Mouse (Mus musculus): ENCODE results near the gene Dlg2. TPM values are rescaled to one million over a fixed set of nuclear protein-coding genes. Genes with fewer than 3 reads are reported as not detected.

Dlg2 gene
- polyA plus RNA-seq, 1 experiment from 2014 or later: 1.1 TPM

GRCm38 (mm10) chr7:90609764-90610163 lies 133.3 kb downstream of the Dlg2 start:
- ATAC-seq (ENCODE audit: low read depth): no peak
- Histone ChIP-seq H3K4me3 (ENCODE audit: low read length) (no peak overlapping the region), H3K36me3 (ENCODE audit: control insufficient read depth, insufficient read depth, low read length) (no peaks in the 10 kb centered on the region), H3K27ac (ENCODE audit: low read length) (no peak overlapping the region), H3K9ac (ENCODE audit: low read length) (no peak overlapping the region), H3K9me3 (ENCODE audit: control insufficient read depth, low read length) (no peaks in the 10 kb centered on the region), H3K4me2 (ENCODE audit: low read depth, low read length) (no peak overlapping the region), H3K4me1 (replicated peaks; ENCODE audit: control insufficient read depth, insufficient read depth, low read length) (no peaks in the 10 kb centered on the region), H3K27me3 (ENCODE audit: control insufficient read depth, insufficient read depth, low read depth, low read length) (no peaks in the 10 kb centered on the region)
- WGBS: 42% methylated on average over 2 of the region's 2 CpGs

GRCm38 (mm10) chr7:90630546-90630945 lies 154.1 kb downstream of the Dlg2 start:
- no peaks in the 10 kb centered on the region for H3K4me1 ChIP-seq (replicated peaks; ENCODE audit: control insufficient read depth, insufficient read depth, low read length)
- WGBS: 66% methylated on average over 3 of the region's 3 CpGs

DNA sequence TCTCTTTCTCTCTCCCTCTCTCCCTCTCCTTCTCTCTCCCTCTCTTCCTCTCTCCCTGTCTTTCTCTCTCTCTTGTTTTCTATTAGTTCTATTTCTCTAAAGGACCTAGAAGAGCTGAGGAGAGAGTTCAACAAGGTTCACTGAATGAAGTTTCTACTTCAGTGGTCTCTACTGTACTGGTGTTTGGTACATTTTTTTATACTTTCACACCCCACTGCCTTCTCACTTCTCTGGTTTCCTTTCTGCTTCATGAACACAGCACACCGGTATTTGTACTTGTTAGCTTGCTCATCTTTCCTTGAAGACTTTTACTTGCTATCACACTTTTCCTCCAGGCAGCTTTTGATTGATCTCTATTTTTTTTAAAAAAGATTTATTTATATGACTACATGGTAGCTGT lies 173.0 kb downstream of the Dlg2 start:
- Histone ChIP-seq H3K27me3 (ENCODE audit: control insufficient read depth, insufficient read depth, low read depth, low read length) (no peaks in the 10 kb centered on the region), H3K4me1 (replicated peaks; ENCODE audit: control insufficient read depth, insufficient read depth, low read length) (no peaks in the 10 kb centered on the region), H3K36me3 (ENCODE audit: control insufficient read depth, insufficient read depth, low read length) (no peaks in the 10 kb centered on the region), H3K4me3 (ENCODE audit: low read length) (no peak overlapping the region), H3K4me2 (ENCODE audit: low read depth, low read length) (no peak overlapping the region), H3K9ac (ENCODE audit: low read length) (no peak overlapping the region), H3K9me3 (ENCODE audit: control insufficient read depth, low read length) (no peaks in the 10 kb centered on the region), H3K27ac (ENCODE audit: low read length) (no peak overlapping the region)
- ATAC-seq (ENCODE audit: low read depth): no peak
- 82% methylated on average over 1 of the region's 1 CpGs for WGBS

More at GRCm38 (mm10) chr7:90630546-90630945, 154.1 kb downstream of the Dlg2 start:
- no peak overlapping the region for H3K27ac ChIP-seq (ENCODE audit: low read length)
- H3K27me3 ChIP-seq (ENCODE audit: control insufficient read depth, insufficient read depth, low read depth, low read length): no peaks in the 10 kb centered on the region
- no peak overlapping the region for H3K9ac ChIP-seq (ENCODE audit: low read length)
- no peak for ATAC-seq (ENCODE audit: low read depth)
- no peaks in the 10 kb centered on the region for H3K9me3 ChIP-seq (ENCODE audit: control insufficient read depth, low read length)
- H3K36me3 ChIP-seq (ENCODE audit: control insufficient read depth, insufficient read depth, low read length): no peaks in the 10 kb centered on the region
- no peak overlapping the region for H3K4me2 ChIP-seq (ENCODE audit: low read depth, low read length)
- H3K4me3 ChIP-seq (ENCODE audit: low read length): no peak overlapping the region

DNA sequence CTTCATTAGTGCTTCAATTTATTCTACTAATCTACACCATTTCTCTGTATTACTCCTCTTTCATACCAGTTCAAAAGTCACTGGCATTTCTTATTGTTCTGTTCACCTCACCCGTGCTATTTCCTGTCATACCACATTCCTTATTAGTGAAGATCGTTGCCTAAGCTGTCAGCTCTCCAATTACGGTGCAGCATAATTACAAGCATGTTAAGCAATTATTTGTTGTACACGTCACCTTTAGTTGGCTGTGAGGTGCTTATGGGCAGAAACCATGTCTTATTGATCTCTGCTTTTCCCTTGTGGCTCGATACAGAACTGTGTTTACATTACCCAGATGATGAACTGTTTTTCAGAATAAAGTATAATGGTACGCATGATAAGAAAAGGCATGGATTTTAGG lies 174.7 kb downstream of the Dlg2 start:
- 52% methylated on average over 6 of the region's 6 CpGs for WGBS
- ATAC-seq (ENCODE audit: low read depth): no peak
- Histone ChIP-seq H3K9me3 (ENCODE audit: control insufficient read depth, low read length) (no peaks in the 10 kb centered on the region), H3K27ac (ENCODE audit: low read length) (no peak overlapping the region), H3K4me1 (replicated peaks; ENCODE audit: control insufficient read depth, insufficient read depth, low read length) (no peaks in the 10 kb centered on the region), H3K36me3 (ENCODE audit: control insufficient read depth, insufficient read depth, low read length) (no peaks in the 10 kb centered on the region), H3K4me3 (ENCODE audit: low read length) (no peak overlapping the region), H3K27me3 (ENCODE audit: control insufficient read depth, insufficient read depth, low read depth, low read length) (no peaks in the 10 kb centered on the region), H3K9ac (ENCODE audit: low read length) (no peak overlapping the region), H3K4me2 (ENCODE audit: low read depth, low read length) (no peak overlapping the region)

GRCm38 (mm10) chr7:90651611-90652010 lies 175.1 kb downstream of the Dlg2 start:
- WGBS: 83% methylated on average over 2 of the region's 2 CpGs
- Histone ChIP-seq H3K9me3 (ENCODE audit: control insufficient read depth, low read length) (no peaks in the 10 kb centered on the region), H3K4me2 (ENCODE audit: low read depth, low read length) (no peak overlapping the region), H3K4me1 (replicated peaks; ENCODE audit: control insufficient read depth, insufficient read depth, low read length) (no peaks in the 10 kb centered on the region), H3K36me3 (ENCODE audit: control insufficient read depth, insufficient read depth, low read length) (no peaks in the 10 kb centered on the region), H3K4me3 (ENCODE audit: low read length) (no peak overlapping the region), H3K27me3 (ENCODE audit: control insufficient read depth, insufficient read depth, low read depth, low read length) (no peaks in the 10 kb centered on the region), H3K27ac (ENCODE audit: low read length) (no peak overlapping the region), H3K9ac (ENCODE audit: low read length) (no peak overlapping the region)
- no peak for ATAC-seq (ENCODE audit: low read depth)

GRCm38 (mm10) chr7:90658593-90658992 lies 182.1 kb downstream of the Dlg2 start:
- Histone ChIP-seq H3K27me3 (ENCODE audit: control insufficient read depth, insufficient read depth, low read depth, low read length) (no peaks in the 10 kb centered on the region), H3K4me3 (ENCODE audit: low read length) (no peak overlapping the region), H3K4me2 (ENCODE audit: low read depth, low read length) (no peak overlapping the region), H3K4me1 (replicated peaks; ENCODE audit: control insufficient read depth, insufficient read depth, low read length) (no peaks in the 10 kb centered on the region), H3K9me3 (ENCODE audit: control insufficient read depth, low read length) (no peaks in the 10 kb centered on the region), H3K27ac (ENCODE audit: low read length) (no peak overlapping the region), H3K36me3 (ENCODE audit: control insufficient read depth, insufficient read depth, low read length) (no peaks in the 10 kb centered on the region), H3K9ac (ENCODE audit: low read length) (no peak overlapping the region)
- ATAC-seq (ENCODE audit: low read depth): no peak
- 57% methylated on average over 3 of the region's 3 CpGs for WGBS

DNA sequence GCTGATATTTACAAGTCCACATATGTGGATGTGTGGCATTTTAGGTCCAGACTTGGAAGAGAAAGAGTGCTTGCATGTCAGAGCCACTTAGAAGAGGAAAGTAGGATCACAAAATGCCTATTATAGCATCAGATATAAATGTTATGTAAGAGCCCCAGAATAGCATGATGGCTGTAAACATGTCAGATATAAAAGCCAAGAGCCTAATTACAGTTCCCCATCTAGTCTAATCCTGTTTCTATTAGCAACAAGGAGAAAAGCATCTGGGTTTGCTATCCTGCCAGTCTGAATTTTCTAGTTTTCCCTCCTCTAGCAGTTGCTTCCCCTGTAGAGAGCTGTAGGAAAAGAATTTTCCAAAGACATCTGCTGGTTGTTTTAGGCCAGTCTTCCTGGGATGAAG lies 217.6 kb downstream of the Dlg2 start:
- Histone ChIP-seq H3K27ac (ENCODE audit: low read length) (no peak overlapping the region), H3K9ac (ENCODE audit: low read length) (no peak overlapping the region), H3K27me3 (ENCODE audit: control insufficient read depth, insufficient read depth, low read depth, low read length) (no peaks in the 10 kb centered on the region), H3K4me1 (replicated peaks; ENCODE audit: control insufficient read depth, insufficient read depth, low read length) (no peaks in the 10 kb centered on the region), H3K4me3 (ENCODE audit: low read length) (no peak overlapping the region), H3K9me3 (ENCODE audit: control insufficient read depth, low read length) (no peaks in the 10 kb centered on the region), H3K36me3 (ENCODE audit: control insufficient read depth, insufficient read depth, low read length) (no peaks in the 10 kb centered on the region), H3K4me2 (ENCODE audit: low read depth, low read length) (no peak overlapping the region)
- no peak for ATAC-seq (ENCODE audit: low read depth)

DNA sequence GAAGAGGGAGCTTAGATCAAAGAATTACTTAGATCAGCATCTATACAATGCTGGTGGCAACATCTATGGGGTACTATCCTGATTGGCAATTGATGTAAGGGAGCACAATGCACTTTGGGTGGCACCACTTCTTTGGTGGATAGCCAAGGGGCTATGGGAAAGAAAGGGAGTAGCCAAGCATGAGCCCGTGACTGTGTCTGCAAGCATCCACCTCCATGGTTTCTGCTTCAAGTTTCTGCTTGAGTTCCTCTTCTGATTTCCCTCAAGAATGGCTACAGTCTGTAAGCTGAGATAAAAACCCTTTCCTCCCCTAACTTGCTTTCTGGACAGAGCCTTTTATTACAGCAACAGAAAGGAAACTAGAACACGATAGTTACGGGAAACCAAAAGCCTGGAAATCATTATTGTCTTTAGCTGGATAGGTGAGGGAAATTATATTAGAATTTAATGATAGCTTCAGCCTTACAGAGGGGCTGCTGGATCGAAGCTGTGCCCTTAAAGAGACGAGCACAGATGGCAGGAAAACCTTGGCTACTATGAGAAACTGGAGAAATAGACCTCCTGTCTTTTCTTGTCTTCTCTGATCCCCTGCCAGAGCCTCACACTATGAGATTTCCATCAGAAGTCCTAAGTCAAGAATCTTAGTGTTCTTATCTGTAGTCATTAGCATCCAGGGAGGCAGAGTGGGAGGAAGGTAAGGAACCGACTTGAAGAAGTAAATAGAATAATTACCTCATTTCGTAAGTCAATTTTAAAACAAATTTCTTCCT lies 219.9 kb downstream of the Dlg2 start:
- Histone ChIP-seq H3K4me2 (ENCODE audit: low read depth, low read length) (no peak overlapping the region), H3K9ac (ENCODE audit: low read length) (no peak overlapping the region), H3K4me3 (ENCODE audit: low read length) (no peak overlapping the region), H3K36me3 (ENCODE audit: control insufficient read depth, insufficient read depth, low read length) (no peaks in the 10 kb centered on the region), H3K27ac (ENCODE audit: low read length) (no peak overlapping the region), H3K27me3 (ENCODE audit: control insufficient read depth, insufficient read depth, low read depth, low read length) (no peaks in the 10 kb centered on the region), H3K4me1 (replicated peaks; ENCODE audit: control insufficient read depth, insufficient read depth, low read length) (no peaks in the 10 kb centered on the region), H3K9me3 (ENCODE audit: control insufficient read depth, low read length) (no peaks in the 10 kb centered on the region)
- no peak for ATAC-seq (ENCODE audit: low read depth)
- WGBS: 68% methylated on average over 7 of the region's 7 CpGs

DNA sequence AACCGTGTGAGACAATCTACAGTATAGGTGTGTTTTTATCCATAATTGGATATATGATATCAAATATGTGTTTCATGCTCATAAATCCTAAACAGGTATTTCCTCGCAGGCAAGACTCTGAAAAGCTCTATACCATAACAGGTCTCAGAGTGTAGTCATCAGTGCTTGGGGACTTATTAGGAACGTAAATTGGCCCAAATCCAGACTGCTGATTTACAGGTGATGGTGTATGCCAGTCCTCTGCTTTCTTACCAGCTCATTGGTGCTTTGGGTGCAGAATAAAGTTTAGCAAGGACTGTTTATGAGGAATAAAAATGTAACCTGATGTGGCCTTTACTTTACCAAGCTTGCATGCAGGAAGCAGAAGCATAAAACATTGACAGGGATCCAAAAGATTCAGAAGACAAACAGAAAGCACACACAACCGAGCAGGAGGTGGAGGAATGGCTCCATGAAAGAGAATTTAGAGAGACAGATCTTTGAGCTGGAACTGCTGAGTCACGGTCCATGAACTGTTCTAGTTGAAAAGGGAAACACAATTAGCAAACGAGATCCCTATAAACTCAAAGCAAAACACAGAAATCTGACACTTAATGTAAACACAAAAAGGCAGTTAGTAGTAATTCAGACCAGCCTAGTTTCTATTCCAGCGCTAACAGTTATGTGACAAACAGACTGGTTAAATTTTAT lies 226.8 kb downstream of the Dlg2 start:
- Histone ChIP-seq H3K9ac (ENCODE audit: low read length) (no peak overlapping the region), H3K36me3 (ENCODE audit: control insufficient read depth, insufficient read depth, low read length) (no peaks in the 10 kb centered on the region), H3K9me3 (ENCODE audit: control insufficient read depth, low read length) (no peaks in the 10 kb centered on the region), H3K4me3 (ENCODE audit: low read length) (no peak overlapping the region), H3K4me1 (replicated peaks; ENCODE audit: control insufficient read depth, insufficient read depth, low read length) (no peaks in the 10 kb centered on the region), H3K4me2 (ENCODE audit: low read depth, low read length) (no peak overlapping the region), H3K27ac (ENCODE audit: low read length) (no peak overlapping the region), H3K27me3 (ENCODE audit: control insufficient read depth, insufficient read depth, low read depth, low read length) (no peaks in the 10 kb centered on the region)
- WGBS: 60% methylated on average over 7 of the region's 7 CpGs
- ATAC-seq (ENCODE audit: low read depth): no peak
